23 mouse cellular contexts compared by ENCODE assay signal in the genomic region with DNA sequence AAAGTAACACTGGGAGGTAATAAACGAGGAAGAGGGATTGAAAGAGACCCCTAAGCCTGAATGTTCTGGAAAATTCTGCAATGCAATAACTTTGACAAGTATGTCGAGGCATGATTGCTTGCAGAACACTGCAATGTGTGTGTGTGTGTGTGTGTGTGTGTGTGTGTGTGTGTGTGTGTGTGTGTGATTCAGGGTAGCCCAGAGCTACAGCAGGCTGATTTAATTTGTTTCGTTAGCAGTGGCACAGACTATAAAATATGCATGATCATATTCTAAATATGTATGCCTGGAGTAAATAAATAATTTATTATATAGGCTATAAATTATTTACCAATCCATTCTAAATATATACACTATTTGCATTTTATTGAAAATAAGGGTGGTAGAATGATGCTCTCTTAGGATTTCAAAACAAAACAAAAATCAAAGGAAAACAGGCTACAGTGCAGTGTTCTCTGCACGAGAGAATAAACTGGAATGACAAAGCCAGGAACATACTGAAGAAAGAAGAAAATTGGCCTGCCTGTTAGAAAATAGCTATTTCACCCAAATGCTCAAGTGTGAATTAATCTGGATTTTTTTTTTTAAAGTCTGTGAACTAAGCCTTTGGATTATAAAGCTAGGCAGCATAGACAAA.
DNase-seq lines count a peak whose midpoint lies in the region; ATAC-seq lines count a peak whose summit lies in the region.
"Had no signal": no experiment of that assay in that cellular context is flagged by ENCODE, and none has a peak within 500 bp of the region (broad histone marks: within the 10 kb centered on the region; RNA-seq: fewer than 3 reads in every experiment).

No protein-coding gene starts in this region.

- peak; percentile 14 for DNase-seq in heart, adult 11 months
- DNase-seq in heart, postnatal 36 days, result no peak
- no peak for DNase-seq in midbrain, embryonic 10.5 days (ENCODE audit: low spot score)
- DNase-seq in midbrain, embryonic 14.5 days, result peak; percentile 51
- no peak for DNase-seq in testis, postnatal 10 days (ENCODE audit: low spot score)
- DNase-seq: adrenal gland, postnatal 25 days; B cell, adult 2 months; cerebellum, adult 18-20 months; kidney, adult 11 months; kidney, postnatal 36 days; liver; lung, adult 2 months; lung, postnatal 10 days; thymus, postnatal 14 days had no signal

- no peak overlapping the region for H3K4me2 ChIP-seq in midbrain, embryonic 12.5 days (replicated peaks)
- H3K4me2 ChIP-seq in midbrain, embryonic 14.5 days (ENCODE audit: low read length), result no peak overlapping the region
- H3K4me2 ChIP-seq in midbrain, embryonic 16.5 days (ENCODE audit: low read length), result no peak overlapping the region
- H3K4me2 ChIP-seq: embryonic facial prominence, embryonic 13.5 days; neural tube, embryonic 12.5 days; stomach, embryonic 15.5 days had no signal

- no peak overlapping the region for H3K4me3 ChIP-seq in midbrain, embryonic 12.5 days
- H3K4me3 ChIP-seq in midbrain, embryonic 10.5 days, result no peak overlapping the region
- no peak overlapping the region for H3K4me3 ChIP-seq in midbrain, embryonic 14.5 days (replicated peaks; ENCODE audit: low read depth, low read length)
- H3K4me3 ChIP-seq in midbrain, embryonic 16.5 days (ENCODE audit: low read depth, low read length), result no peak overlapping the region
- H3K4me3 ChIP-seq: embryonic facial prominence, embryonic 13.5 days; myocyte; neural tube, embryonic 12.5 days; stomach, embryonic 15.5 days had no signal

- peak; percentile 23; the same call in 1 of the 2 replicates for ATAC-seq in midbrain, embryonic 12.5 days (ENCODE audit: low FRiP score, low read depth)
- peak; percentile 63; the same call in 1 of the 2 replicates for ATAC-seq in midbrain, embryonic 14.5 days (ENCODE audit: low FRiP score, low TSS enrichment)
- peak; percentile 66 for ATAC-seq in midbrain, embryonic 16.5 days
- ATAC-seq: inflammation-experienced regulatory T-cells, adult 6 months had no signal

- no peak overlapping the region for H3K27ac ChIP-seq in midbrain, embryonic 12.5 days (replicated peaks)
- no peak overlapping the region for H3K27ac ChIP-seq in midbrain, embryonic 10.5 days (replicated peaks)
- H3K27ac ChIP-seq in midbrain, embryonic 14.5 days (replicated peaks; ENCODE audit: low read depth, low read length), result no peak overlapping the region
- no peak overlapping the region for H3K27ac ChIP-seq in midbrain, embryonic 16.5 days (ENCODE audit: low read length)
- H3K27ac ChIP-seq: embryonic facial prominence, embryonic 13.5 days; liver, embryonic 14.5 days; macrophage; neural tube, embryonic 12.5 days; stomach, embryonic 15.5 days had no signal

- no peaks in the 10 kb centered on the region for H3K4me1 ChIP-seq in midbrain, embryonic 12.5 days
- H3K4me1 ChIP-seq in midbrain, embryonic 10.5 days, result no peaks in the 10 kb centered on the region
- no peaks in the 10 kb centered on the region for H3K4me1 ChIP-seq in midbrain, embryonic 14.5 days (ENCODE audit: control insufficient read depth, insufficient read depth, low read length)
- peaks cover 3% of the 10 kb centered on the region; the same call in 1 of the 2 replicates for H3K4me1 ChIP-seq in midbrain, embryonic 16.5 days (ENCODE audit: control insufficient read depth, insufficient read depth, low read length)
- H3K4me1 ChIP-seq: neural tube, embryonic 12.5 days; stomach, embryonic 15.5 days had no signal

- no peaks in the 10 kb centered on the region for H3K9me3 ChIP-seq in midbrain, embryonic 12.5 days
- no peaks in the 10 kb centered on the region for H3K9me3 ChIP-seq in midbrain, embryonic 10.5 days (replicated peaks)
- no peaks in the 10 kb centered on the region for H3K9me3 ChIP-seq in midbrain, embryonic 14.5 days (ENCODE audit: control insufficient read depth, low read length)
- H3K9me3 ChIP-seq in midbrain, embryonic 16.5 days (replicated peaks; ENCODE audit: control insufficient read depth, low read length, poor library complexity, severe bottlenecking), result no peaks in the 10 kb centered on the region
- H3K9me3 ChIP-seq: embryonic facial prominence, embryonic 13.5 days; neural tube, embryonic 12.5 days; stomach, embryonic 15.5 days had no signal

- intact Hi-C loops in heart, postnatal 36 days (cut with DNase I), result no loop called here

- no peaks in the 10 kb centered on the region for H3K36me3 ChIP-seq in midbrain, embryonic 12.5 days
- H3K36me3 ChIP-seq in midbrain, embryonic 10.5 days, result no peaks in the 10 kb centered on the region
- no peaks in the 10 kb centered on the region for H3K36me3 ChIP-seq in midbrain, embryonic 14.5 days (ENCODE audit: control insufficient read depth, insufficient read depth, low read length)
- H3K36me3 ChIP-seq in midbrain, embryonic 16.5 days (ENCODE audit: control insufficient read depth, insufficient read depth, low read length), result no peaks in the 10 kb centered on the region
- H3K36me3 ChIP-seq: embryonic facial prominence, embryonic 13.5 days; neural tube, embryonic 12.5 days; stomach, embryonic 15.5 days had no signal

- H3K27me3 ChIP-seq in midbrain, embryonic 12.5 days, result no peaks in the 10 kb centered on the region
- H3K27me3 ChIP-seq in midbrain, embryonic 10.5 days (ENCODE audit: low read depth, poor library complexity, severe bottlenecking), result no peaks in the 10 kb centered on the region
- no peaks in the 10 kb centered on the region for H3K27me3 ChIP-seq in midbrain, embryonic 14.5 days (ENCODE audit: control insufficient read depth, insufficient read depth, low read length)
- no peaks in the 10 kb centered on the region for H3K27me3 ChIP-seq in midbrain, embryonic 16.5 days (ENCODE audit: control insufficient read depth, insufficient read depth, low read depth, low read length)
- H3K27me3 ChIP-seq: embryonic facial prominence, embryonic 13.5 days; neural tube, embryonic 12.5 days; stomach, embryonic 15.5 days had no signal

- WGBS in midbrain, embryonic 12.5 days, result 75% methylated on average over 4 of the region's 4 CpGs
- WGBS in midbrain, embryonic 10.5 days, result 87% methylated on average over 4 of the region's 4 CpGs
- 49% methylated on average over 4 of the region's 4 CpGs for WGBS in midbrain, embryonic 14.5 days
- WGBS in midbrain, embryonic 16.5 days, result 58% methylated on average over 4 of the region's 4 CpGs

- H3K9ac ChIP-seq in midbrain, embryonic 12.5 days (replicated peaks), result no peak overlapping the region
- no peak overlapping the region for H3K9ac ChIP-seq in midbrain, embryonic 14.5 days (replicated peaks; ENCODE audit: low read length)
- no peak overlapping the region for H3K9ac ChIP-seq in midbrain, embryonic 16.5 days (ENCODE audit: low read depth, low read length)
- H3K9ac ChIP-seq: embryonic facial prominence, embryonic 13.5 days; liver, embryonic 14.5 days; neural tube, embryonic 12.5 days; stomach, embryonic 15.5 days had no signal

Comparison
In these comparisons a context has a peak if more than half of its experiments do, and no peak if none do; other contexts are left out.
1. DNase-seq: peak in heart, adult 11 months (single experiment) and midbrain, embryonic 14.5 days (single experiment); none in heart, postnatal 36 days (0 of 2), midbrain, embryonic 10.5 days (single experiment) and testis, postnatal 10 days (single experiment).
2. Peak in every context shown above with its lines, with median percentiles within 50 percentile points of each other: ATAC-seq.